Mouse (Mus musculus) hindbrain, embryonic 12.5 days (tissue): ENCODE results near the gene Sh2d5. TPM values are rescaled to one million over a fixed set of nuclear protein-coding genes. Genes with fewer than 3 reads are reported as not detected.

Experiments
- ATAC-seq: fragments of 200-750 bp; cut with Nextera tagmentation; 2 replicates; pipeline ENCODE4 v1.8.0; 2017; ENCODE audit warnings: moderate TSS enrichment; ENCODE audit not compliant: low FRiP score
- H3K27ac ChIP-seq: fragments of 300-500 bp; sonication (generic); 2 replicates; pipeline ENCODE4 v1.5.1; 2016; ENCODE audit warnings: mild to moderate bottlenecking
- H3K27me3 ChIP-seq: fragments of 300-500 bp; sonication (generic); 2 replicates; pipeline ENCODE4 v1.6.1; 2016; ENCODE audit warnings: mild to moderate bottlenecking
- H3K36me3 ChIP-seq: fragments of 300-500 bp; sonication (generic); 2 replicates; pipeline ENCODE4 v1.6.1; 2016; ENCODE audit warnings: mild to moderate bottlenecking
- H3K4me1 ChIP-seq: fragments of 300-500 bp; sonication (generic); 2 replicates; pipeline ENCODE4 v1.6.1; 2016
- H3K4me2 ChIP-seq: fragments of 300-500 bp; sonication (generic); replicated peaks from 2 replicates; pipeline ENCODE4 v1.6.1; 2016; ENCODE audit warnings: mild to moderate bottlenecking
- H3K4me3 ChIP-seq: fragments of 300-500 bp; sonication (generic); 2 replicates; pipeline ENCODE4 v1.5.1; 2016; ENCODE audit warnings: mild to moderate bottlenecking
- H3K9ac ChIP-seq: fragments of 300-500 bp; sonication (generic); 2 replicates; pipeline ENCODE4 v1.6.1; 2016; ENCODE audit warnings: mild to moderate bottlenecking, moderate library complexity
- H3K9me3 ChIP-seq: fragments of 300-500 bp; sonication (generic); replicated peaks from 2 replicates; pipeline ENCODE4 v1.6.1; 2016; ENCODE audit warnings: mild to moderate bottlenecking
- whole genome bisulfite sequencing: fragments of 180-500 bp; shearing (Covaris S2); methylation state at CpG from one replicate; pipeline ENCODE4 v1.1.7; 2016; 5-methylcytosine and 5-hydroxymethylcytosine counted together
- polyA plus RNA-seq: library from polyadenylated mRNA; unstranded; fragments of >200 nt; fragmentation: Nextera tagmentation; extraction: Ambion mirVana; gene quantifications from 2 replicates; pipeline ENCODE4 v1.2.1, GENCODE M21; 2016

Gene Sh2d5
- polyA plus RNA-seq, 1 experiment from 2014 or later, result 5.4 TPM

GRCm38 (mm10) chr4:138220761-138221160 is 29.4 kb upstream of the Sh2d5 start:
- no peaks in the 10 kb centered on the region for H3K27me3 ChIP-seq
- peaks cover 29% of the 10 kb centered on the region for H3K4me1 ChIP-seq
- H3K9me3 ChIP-seq, result no peaks in the 10 kb centered on the region
- no peak overlapping the region for H3K4me3 ChIP-seq
- no peak for ATAC-seq
- no peak overlapping the region for H3K27ac ChIP-seq
- WGBS, result 88% methylated on average over 7 of the region's 7 CpGs
- no peak overlapping the region for H3K4me2 ChIP-seq
- H3K36me3 ChIP-seq, result peaks cover 44% of the 10 kb centered on the region
- H3K9ac ChIP-seq, result no peak overlapping the region

GRCm38 (mm10) chr4:138221406-138221805 is 28.8 kb upstream of the Sh2d5 start:
- Histone ChIP-seq H3K27ac (no peak overlapping the region), H3K4me1 (peaks cover 27% of the 10 kb centered on the region), H3K4me2 (no peak overlapping the region), H3K4me3 (no peak overlapping the region), H3K9me3 (no peaks in the 10 kb centered on the region), H3K27me3 (no peaks in the 10 kb centered on the region), H3K9ac (no peak overlapping the region), H3K36me3 (peaks cover 50% of the 10 kb centered on the region)
- WGBS, result 93% methylated on average over 5 of the region's 5 CpGs
- no peak for ATAC-seq

DNA sequence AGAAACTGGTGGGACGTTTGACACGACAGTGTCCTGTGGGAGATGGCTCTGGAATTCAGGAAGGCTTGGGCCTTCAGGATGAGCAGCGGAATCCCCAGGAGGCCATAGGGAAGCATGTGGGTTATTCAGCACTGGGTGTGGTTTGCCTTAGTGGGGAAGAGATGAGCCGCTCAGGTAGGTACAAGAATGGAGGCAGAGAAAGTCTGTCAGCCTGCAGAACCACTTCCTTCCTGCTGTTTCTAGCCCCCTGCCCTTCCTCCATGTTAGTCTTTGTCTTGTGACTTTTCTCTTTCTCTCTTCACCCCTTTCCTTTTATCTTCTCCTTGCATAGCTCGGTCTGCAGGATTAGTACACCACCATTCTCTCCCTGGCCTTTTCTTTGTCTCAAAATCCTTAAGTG is 27.8 kb upstream of the Sh2d5 start:
- Histone ChIP-seq H3K27ac (no peak overlapping the region), H3K4me1 (peaks cover 27% of the 10 kb centered on the region), H3K9ac (no peak overlapping the region), H3K4me2 (no peak overlapping the region), H3K9me3 (no peaks in the 10 kb centered on the region), H3K27me3 (no peaks in the 10 kb centered on the region), H3K4me3 (no peak overlapping the region), H3K36me3 (peaks cover 59% of the 10 kb centered on the region)
- WGBS, result 87% methylated on average over 5 of the region's 5 CpGs
- no peak for ATAC-seq

DNA sequence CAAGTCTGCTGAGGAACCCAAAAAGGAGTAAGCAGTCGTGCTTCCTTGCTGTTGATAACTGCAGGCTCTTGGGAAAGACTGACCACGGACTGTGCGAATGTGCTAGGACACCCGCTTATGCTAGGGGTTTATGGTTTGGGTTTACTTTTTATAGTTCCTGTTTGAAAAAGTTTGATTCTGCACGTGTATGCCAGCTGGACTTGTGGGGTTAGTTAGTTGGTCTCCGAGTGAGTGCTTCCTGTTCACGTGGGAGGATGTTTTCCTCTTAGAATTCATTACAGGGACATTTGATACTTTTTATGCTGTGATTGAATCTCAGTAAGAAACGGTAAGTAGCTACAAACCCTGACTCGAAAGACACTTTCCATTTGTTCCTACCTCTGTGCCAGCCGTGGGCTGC is 26.6 kb upstream of the Sh2d5 start:
- no peak overlapping the region for H3K27ac ChIP-seq
- H3K4me3 ChIP-seq, result no peak overlapping the region
- H3K36me3 ChIP-seq, result peaks cover 66% of the 10 kb centered on the region
- WGBS, result 89% methylated on average over 10 of the region's 10 CpGs
- no peak overlapping the region for H3K9ac ChIP-seq
- no peaks in the 10 kb centered on the region for H3K9me3 ChIP-seq
- peaks cover 18% of the 10 kb centered on the region for H3K4me1 ChIP-seq
- ATAC-seq, result no peak
- no peaks in the 10 kb centered on the region for H3K27me3 ChIP-seq
- no peak overlapping the region for H3K4me2 ChIP-seq

- H3K9ac ChIP-seq, result no peak overlapping the region
These were observed 3.2 kb upstream of the Sh2d5 start for GRCm38 (mm10) chr4:138246756-138247665.

GRCm38 (mm10) chr4:138251819-138252218 is 1.6 kb downstream of the Sh2d5 start:
- Histone ChIP-seq H3K27ac (peak overlapping the region; percentile 52), H3K27me3 (peaks cover 67% of the 10 kb centered on the region)

More at GRCm38 (mm10) chr4:138246756-138247665, 3.2 kb upstream of the Sh2d5 start:
- Histone ChIP-seq H3K27me3 (peaks cover 30% of the 10 kb centered on the region), H3K36me3 (peaks cover 52% of the 10 kb centered on the region), H3K4me1 (peaks cover 31% of the 10 kb centered on the region), H3K27ac (no peak overlapping the region), H3K9me3 (no peaks in the 10 kb centered on the region), H3K4me2 (no peak overlapping the region), H3K4me3 (no peak overlapping the region)
- ATAC-seq, result no peak
- 62% methylated on average over 27 of the region's 27 CpGs for WGBS

GRCm38 (mm10) chr4:138252231-138252630 is 2.0 kb downstream of the Sh2d5 start:
- Histone ChIP-seq H3K36me3 (peaks cover 5% of the 10 kb centered on the region), H3K27me3 (peaks cover 71% of the 10 kb centered on the region), H3K9ac (peak overlapping the region; percentile 33), H3K4me2 (peak overlapping the region; percentile 95), H3K4me3 (peak overlapping the region; percentile 58), H3K27ac (0 out of 2 replicates have a peak overlapping the region, but pooled peaks have one; percentile 52), H3K4me1 (peaks cover 33% of the 10 kb centered on the region), H3K9me3 (no peaks in the 10 kb centered on the region)
- ATAC-seq, result no peak
- WGBS, result 11% methylated on average over 5 of the region's 5 CpGs

More at GRCm38 (mm10) chr4:138251819-138252218, 1.6 kb downstream of the Sh2d5 start:
- H3K9me3 ChIP-seq, result no peaks in the 10 kb centered on the region
- 0% methylated on average over 14 of the region's 14 CpGs for WGBS
- peak overlapping the region; percentile 58 for H3K4me3 ChIP-seq
- H3K36me3 ChIP-seq, result peaks cover 8% of the 10 kb centered on the region
- no peak for ATAC-seq
- peaks cover 36% of the 10 kb centered on the region for H3K4me1 ChIP-seq
- H3K9ac ChIP-seq, result peak overlapping the region; percentile 33
- peak overlapping the region; percentile 95 for H3K4me2 ChIP-seq

DNA sequence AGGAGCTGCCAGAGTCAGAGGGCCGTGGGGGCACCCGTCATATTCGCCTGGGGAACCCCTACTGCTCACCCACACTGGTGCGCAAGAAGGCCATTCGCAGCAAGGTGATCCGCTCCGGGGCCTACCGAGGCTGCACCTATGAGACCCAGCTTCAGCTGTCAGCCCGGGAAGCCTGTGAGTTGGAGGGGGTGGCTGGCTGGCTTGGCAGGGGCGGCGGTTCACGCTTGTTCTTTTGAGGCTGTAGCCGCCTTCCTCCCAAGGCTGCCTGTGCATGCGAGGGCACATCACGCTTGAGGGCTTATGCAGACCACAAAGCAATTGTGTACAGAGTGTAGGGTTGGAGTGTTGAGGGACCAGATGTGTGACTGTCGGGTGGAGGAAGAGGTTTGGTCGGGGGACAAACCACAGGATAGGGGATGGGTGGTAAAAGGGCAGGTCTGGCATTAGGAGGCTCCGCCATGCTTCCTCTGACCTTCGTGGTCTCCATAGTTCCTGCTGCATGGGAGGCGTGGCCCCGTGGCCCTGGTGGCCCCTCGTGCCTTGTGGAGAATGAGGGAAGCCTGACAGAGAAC is 7.0 kb downstream of the Sh2d5 start:
- Histone ChIP-seq H3K9me3 (no peaks in the 10 kb centered on the region), H3K36me3 (peaks cover 5% of the 10 kb centered on the region; the same call in 1 of the 2 replicates), H3K9ac (no peak overlapping the region), H3K4me2 (no peak overlapping the region), H3K27ac (no peak overlapping the region), H3K27me3 (peaks cover 60% of the 10 kb centered on the region), H3K4me1 (peaks cover 10% of the 10 kb centered on the region), H3K4me3 (no peak overlapping the region)
- WGBS, result 80% methylated on average over 22 of the region's 22 CpGs
- no peak for ATAC-seq

- H3K36me3 ChIP-seq, result peaks cover 5% of the 10 kb centered on the region; the same call in 1 of the 2 replicates
- peaks cover 11% of the 10 kb centered on the region for H3K4me1 ChIP-seq
- ATAC-seq, result no peak
- no peaks in the 10 kb centered on the region for H3K9me3 ChIP-seq
- H3K4me3 ChIP-seq, result no peak overlapping the region
- H3K27ac ChIP-seq, result no peak overlapping the region
- no peak overlapping the region for H3K4me2 ChIP-seq
- H3K27me3 ChIP-seq, result peaks cover 59% of the 10 kb centered on the region
- H3K9ac ChIP-seq, result no peak overlapping the region
- 84% methylated on average over 7 of the region's 7 CpGs for WGBS
These were observed 8.5 kb downstream of the Sh2d5 start for GRCm38 (mm10) chr4:138258663-138259062.

GRCm38 (mm10) chr4:138259482-138259881 is 9.3 kb downstream of the Sh2d5 start:
- peaks cover 11% of the 10 kb centered on the region for H3K4me1 ChIP-seq
- no peak overlapping the region for H3K9ac ChIP-seq
- whole genome bisulfite sequencing, result 85% methylated on average over 5 of the region's 5 CpGs
- no peak overlapping the region for H3K4me3 ChIP-seq
- no peak overlapping the region for H3K4me2 ChIP-seq
- H3K27ac ChIP-seq, result no peak overlapping the region
- no peaks in the 10 kb centered on the region for H3K9me3 ChIP-seq
- peaks cover 56% of the 10 kb centered on the region for H3K27me3 ChIP-seq
- no peak for ATAC-seq
- H3K36me3 ChIP-seq, result peaks cover 5% of the 10 kb centered on the region; the same call in 1 of the 2 replicates

DNA sequence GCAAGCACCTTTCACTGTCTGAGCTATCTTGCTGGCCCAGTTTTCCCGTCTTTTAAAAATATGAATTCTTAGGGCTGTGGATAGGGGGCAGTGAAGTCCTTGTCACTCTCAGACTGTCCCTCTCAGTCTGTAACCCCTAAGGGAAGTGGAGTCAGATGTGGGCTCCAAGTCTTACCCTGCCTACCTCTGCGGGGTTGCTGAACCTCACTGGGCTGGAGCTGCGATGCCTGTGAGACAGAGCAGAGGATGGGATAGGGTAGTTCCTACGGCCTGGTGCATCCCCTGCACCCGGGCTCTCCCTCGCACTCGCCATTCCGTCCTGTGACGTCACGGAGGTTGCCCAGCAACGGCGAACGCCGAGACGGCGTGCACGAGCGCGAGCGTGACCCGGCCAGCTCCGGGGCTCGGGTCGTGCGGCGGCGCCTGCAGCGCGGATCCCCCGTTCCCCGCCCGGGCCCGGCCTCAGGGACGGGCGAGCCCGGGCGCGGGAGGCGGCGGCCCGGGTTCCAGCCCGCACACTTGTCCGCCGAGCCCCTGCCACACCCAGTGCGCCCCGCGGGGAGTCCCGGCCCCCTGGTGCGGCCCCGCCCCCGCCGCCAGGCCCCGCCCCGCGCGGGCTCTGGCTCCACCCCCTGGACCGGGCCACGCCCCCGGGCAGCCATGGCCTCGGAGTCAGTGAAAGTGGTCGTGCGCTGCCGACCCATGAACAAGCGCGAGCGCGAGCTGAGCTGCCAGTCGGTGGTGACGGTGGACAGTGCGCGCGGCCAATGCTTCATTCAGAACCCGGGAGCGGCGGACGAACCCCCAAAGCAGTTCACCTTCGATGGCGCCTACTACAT is 11.9 kb downstream of the Sh2d5 start:
- Histone ChIP-seq H3K4me3 (peak overlapping the region; percentile 74), H3K36me3 (peaks cover 5% of the 10 kb centered on the region; the same call in 1 of the 2 replicates), H3K27ac (0 out of 2 replicates have a peak overlapping the region, but pooled peaks have one; percentile 7), H3K9ac (peak overlapping the region; percentile 49), H3K4me2 (peak overlapping the region; percentile 76), H3K4me1 (peaks cover 11% of the 10 kb centered on the region), H3K9me3 (no peaks in the 10 kb centered on the region), H3K27me3 (peaks cover 41% of the 10 kb centered on the region)
- WGBS, result under 1% methylated on average over 61 of the region's 78 CpGs
- ATAC-seq, result peak; percentile 91

DNA sequence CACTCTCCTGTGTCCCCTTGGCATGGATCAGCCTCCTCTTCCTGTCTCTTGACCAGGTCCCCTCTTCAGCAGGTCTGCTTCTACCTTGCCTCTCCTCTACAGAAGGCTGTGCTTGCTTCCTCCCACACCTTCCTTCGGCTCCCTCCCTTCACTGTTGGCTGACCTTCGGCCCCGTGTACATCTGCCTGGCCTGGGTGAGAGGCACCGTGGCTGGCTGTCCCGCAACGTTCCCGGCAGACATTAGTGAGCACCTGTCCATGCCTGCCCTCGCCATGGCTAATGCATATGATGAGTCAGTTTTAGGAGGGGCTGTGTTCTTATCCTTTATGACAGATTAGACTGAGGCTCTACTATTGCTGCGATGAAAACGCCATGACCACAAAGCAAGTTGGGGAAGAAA is 17.7 kb downstream of the Sh2d5 start:
- no peak overlapping the region for H3K27ac ChIP-seq
- peaks cover 4% of the 10 kb centered on the region; the same call in 1 of the 2 replicates for H3K4me1 ChIP-seq
- no peak overlapping the region for H3K9ac ChIP-seq
- no peak overlapping the region for H3K4me3 ChIP-seq
- no peak for ATAC-seq
- peaks cover 13% of the 10 kb centered on the region for H3K27me3 ChIP-seq
- no peaks in the 10 kb centered on the region for H3K36me3 ChIP-seq
- no peak overlapping the region for H3K4me2 ChIP-seq
- WGBS, result 95% methylated on average over 10 of the region's 10 CpGs
- no peaks in the 10 kb centered on the region for H3K9me3 ChIP-seq
